Mouse (Mus musculus): Measurements from ENCODE around the gene Scyl1. TPM values are rescaled to one million over a fixed set of nuclear protein-coding genes. Genes with fewer than 3 reads are reported as not detected.

Gene Scyl1
- polyA plus RNA-seq, 1 experiment from 2014 or later, result 70.0 TPM

DNA sequence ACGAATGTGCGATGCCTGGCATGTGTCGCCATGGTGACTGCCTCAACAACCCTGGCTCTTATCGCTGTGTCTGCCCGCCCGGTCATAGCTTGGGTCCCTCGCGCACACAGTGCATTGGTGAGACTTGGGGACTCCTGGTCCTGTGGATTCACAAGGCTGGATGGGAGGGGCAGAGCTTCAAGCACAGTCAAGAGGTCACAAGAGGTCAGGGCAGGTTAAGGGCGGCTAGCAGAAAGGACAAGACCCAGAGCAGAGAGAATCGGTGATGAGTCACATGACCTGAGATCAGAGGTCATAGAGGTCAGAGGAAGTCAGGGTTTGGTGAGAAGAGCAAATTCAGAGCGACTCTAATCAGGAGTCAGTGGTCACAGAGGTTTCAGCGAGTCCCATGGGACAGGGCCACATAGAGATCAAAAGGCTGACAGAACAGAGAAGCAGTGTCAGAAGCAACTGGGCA lies 24.3 kb downstream of the Scyl1 start:
- H3K4me3 ChIP-seq (replicated peaks), result no peak overlapping the region
- no peak overlapping the region for H3K9ac ChIP-seq (replicated peaks)
- H3K36me3 ChIP-seq, result no peaks in the 10 kb centered on the region
- no peak overlapping the region for H3K27ac ChIP-seq
- H3K4me1 ChIP-seq (replicated peaks), result peaks cover 46% of the 10 kb centered on the region
- no peak for ATAC-seq
- no peak overlapping the region for H3K4me2 ChIP-seq (replicated peaks)
- H3K9me3 ChIP-seq, result no peaks in the 10 kb centered on the region
- peaks cover 90% of the 10 kb centered on the region for H3K27me3 ChIP-seq
- 22% methylated on average over 12 of the region's 12 CpGs for WGBS

DNA sequence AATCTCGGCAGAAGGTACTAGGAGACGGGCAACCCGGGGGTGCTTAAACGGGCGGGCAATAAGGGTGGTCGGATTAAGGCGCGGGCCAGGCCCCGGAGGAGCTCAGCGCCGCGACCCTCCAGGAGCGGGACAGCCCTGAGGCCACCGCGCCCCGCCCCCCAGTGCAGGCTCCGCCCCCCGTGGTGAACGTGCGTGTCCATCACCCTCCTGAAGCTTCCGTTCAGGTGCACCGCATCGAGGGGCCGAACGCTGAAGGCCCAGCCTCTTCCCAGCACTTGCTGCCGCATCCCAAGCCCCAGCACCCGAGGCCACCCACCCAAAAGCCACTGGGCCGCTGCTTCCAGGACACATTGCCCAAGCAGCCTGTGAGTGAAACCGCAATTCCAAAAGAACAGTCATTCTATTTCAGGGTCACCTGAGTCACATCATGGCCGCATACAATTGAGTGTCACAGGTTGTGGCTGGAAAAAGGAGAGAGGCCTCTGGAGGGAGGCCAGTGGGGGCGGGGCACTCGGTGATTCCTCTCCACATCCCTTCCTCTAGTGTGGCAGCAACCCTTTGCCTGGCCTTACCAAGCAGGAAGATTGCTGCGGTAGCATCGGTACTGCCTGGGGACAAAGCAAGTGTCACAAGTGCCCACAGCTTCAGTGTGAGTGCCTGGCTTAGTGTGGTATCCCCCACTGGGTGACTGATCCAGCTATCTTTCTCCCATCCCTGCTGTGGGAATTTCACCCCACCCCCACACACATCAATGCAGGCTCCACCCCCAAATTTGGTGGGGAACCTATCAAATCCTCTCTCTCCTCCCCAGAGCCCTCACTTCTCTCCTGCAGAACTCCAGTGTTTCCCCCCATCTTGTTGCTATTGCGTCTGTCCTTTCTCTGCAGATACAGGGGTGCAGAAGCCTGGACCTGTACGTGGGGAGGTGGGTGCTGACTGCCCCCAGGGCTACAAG lies 25.2 kb downstream of the Scyl1 start:
- Histone ChIP-seq H3K4me3 (replicated peaks) (peak overlapping the region; percentile 27), H3K27ac (no peak overlapping the region), H3K9me3 (no peaks in the 10 kb centered on the region), H3K4me2 (replicated peaks) (peak overlapping the region; percentile 54), H3K9ac (replicated peaks) (peak overlapping the region; percentile 54), H3K4me1 (replicated peaks) (peaks cover 46% of the 10 kb centered on the region), H3K36me3 (no peaks in the 10 kb centered on the region), H3K27me3 (peaks cover 88% of the 10 kb centered on the region)
- whole genome bisulfite sequencing, result 2% methylated on average over 35 of the region's 36 CpGs
- peak; percentile 29 for ATAC-seq

DNA sequence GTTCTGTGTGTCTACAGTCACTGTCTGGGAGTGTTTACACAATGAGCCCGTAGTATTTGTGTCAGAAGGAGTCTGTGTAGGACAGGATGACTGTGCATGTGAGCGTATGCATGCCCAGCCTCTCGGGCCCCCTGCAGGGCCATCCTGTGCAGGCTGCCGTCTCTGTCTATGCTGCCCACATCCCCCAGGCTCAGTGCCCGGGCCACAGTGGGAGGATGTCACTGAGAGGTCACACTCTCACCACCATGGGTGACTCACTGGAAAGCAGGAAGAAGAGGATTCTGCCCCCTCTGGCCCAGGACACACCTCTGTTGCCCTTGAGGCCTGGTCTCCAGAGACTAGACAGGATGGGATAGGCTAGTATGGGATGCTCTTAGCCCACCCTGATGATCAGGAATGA lies 27.6 kb downstream of the Scyl1 start:
- Histone ChIP-seq H3K4me1 (replicated peaks) (peaks cover 47% of the 10 kb centered on the region), H3K27ac (no peak overlapping the region), H3K36me3 (no peaks in the 10 kb centered on the region), H3K4me2 (replicated peaks) (no peak overlapping the region), H3K9me3 (no peaks in the 10 kb centered on the region), H3K27me3 (peaks cover 85% of the 10 kb centered on the region), H3K9ac (replicated peaks) (peak overlapping the region; percentile 45), H3K4me3 (replicated peaks) (no peak overlapping the region)
- no peak for ATAC-seq
- WGBS, result 66% methylated on average over 5 of the region's 5 CpGs

DNA sequence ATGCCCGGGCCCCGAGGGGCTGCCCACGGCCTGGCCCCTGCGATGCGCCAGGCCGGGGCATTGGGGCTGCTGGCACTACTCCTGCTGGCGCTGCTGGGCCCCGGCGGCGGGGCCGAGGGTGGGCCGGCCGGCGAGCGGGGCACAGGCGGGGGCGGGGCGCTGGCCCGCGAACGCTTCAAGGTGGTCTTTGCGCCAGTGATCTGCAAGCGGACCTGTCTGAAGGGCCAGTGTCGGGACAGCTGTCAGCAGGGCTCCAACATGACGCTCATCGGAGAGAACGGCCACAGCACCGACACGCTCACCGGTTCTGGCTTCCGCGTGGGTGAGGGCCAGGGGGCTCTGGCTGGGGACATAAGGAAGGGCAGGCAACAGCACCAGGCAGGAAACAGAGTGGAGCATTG lies 29.0 kb downstream of the Scyl1 start:
- WGBS, result 2% methylated on average over 32 of the region's 32 CpGs
- peak; percentile 68 for ATAC-seq
- H3K27me3 ChIP-seq, result peaks cover 83% of the 10 kb centered on the region

DNA sequence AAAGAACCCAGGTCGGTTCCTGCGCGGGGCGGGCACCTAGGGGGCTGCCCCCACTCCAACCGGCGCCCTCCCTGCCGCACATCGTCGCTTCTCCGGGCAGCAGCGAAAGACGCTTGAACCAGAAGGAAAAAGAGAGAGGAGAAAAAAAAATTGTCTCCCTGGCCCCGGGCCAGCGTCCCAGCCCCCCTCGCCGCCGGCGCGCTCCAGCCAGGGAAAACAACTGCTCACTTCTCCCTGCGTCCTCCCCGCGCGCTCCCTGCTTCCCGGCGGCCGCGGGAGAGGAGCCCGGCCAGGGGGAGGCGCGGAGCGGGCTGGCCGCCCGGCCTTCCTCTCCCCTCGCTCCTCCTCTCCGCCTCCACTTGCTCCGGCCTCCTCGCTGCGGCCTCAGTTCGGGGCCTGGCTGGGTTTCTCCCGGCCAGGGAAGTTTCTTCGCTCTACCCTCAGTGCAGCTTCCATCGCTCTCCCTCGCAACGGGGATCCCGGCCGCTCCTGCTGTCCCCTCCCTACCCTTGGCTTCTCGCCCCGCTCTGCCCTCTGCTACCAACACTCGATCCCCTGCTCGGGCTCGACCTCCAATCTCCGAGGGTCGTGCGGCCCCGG lies 29.5 kb downstream of the Scyl1 start:
- H3K4me3 ChIP-seq (replicated peaks), result peak overlapping the region; percentile 57
- H3K27me3 ChIP-seq, result peaks cover 83% of the 10 kb centered on the region
- no peaks in the 10 kb centered on the region for H3K9me3 ChIP-seq
- no peaks in the 10 kb centered on the region for H3K36me3 ChIP-seq
- H3K4me1 ChIP-seq (replicated peaks), result peaks cover 45% of the 10 kb centered on the region
- H3K4me2 ChIP-seq (replicated peaks), result peak overlapping the region; percentile 94
- H3K27ac ChIP-seq, result peak overlapping the region; percentile 80
- under 1% methylated on average over 27 of the region's 55 CpGs for WGBS
- ATAC-seq, result peak; percentile 59
- peak overlapping the region; percentile 90 for H3K9ac ChIP-seq (replicated peaks)

More for the DNA sequence above, 29.0 kb downstream of the Scyl1 start:
- Histone ChIP-seq H3K4me1 (replicated peaks) (peaks cover 47% of the 10 kb centered on the region), H3K4me3 (replicated peaks) (peak overlapping the region; percentile 57), H3K9ac (replicated peaks) (peak overlapping the region; percentile 90), H3K27ac (peak overlapping the region; percentile 69), H3K36me3 (no peaks in the 10 kb centered on the region), H3K9me3 (no peaks in the 10 kb centered on the region), H3K4me2 (replicated peaks) (peak overlapping the region; percentile 94)

GRCm38 (mm10) chr19:5740320-5741317 lies 30.6 kb downstream of the Scyl1 start, which contains the start of gene Ltbp3:
Ltbp3 (plus strand) TSS chr19:5740904.
- Histone ChIP-seq H3K4me2 (replicated peaks) (peak within 1 kb of the TSS; percentile 94), H3K27ac (peak within 1 kb of the TSS; percentile 80), H3K9me3 (no peaks in the 10 kb centered on the region), H3K36me3 (no peaks in the 10 kb centered on the region), H3K9ac (replicated peaks) (peak within 1 kb of the TSS; percentile 90), H3K4me3 (replicated peaks) (peak within 1 kb of the TSS; percentile 57), H3K4me1 (replicated peaks) (peaks cover 33% of the 10 kb centered on the region), H3K27me3 (peaks cover 74% of the 10 kb centered on the region)
- WGBS, result 16% methylated on average over 13 of the region's 14 CpGs
- peak; percentile 55; the same call in 1 of the 2 replicates for ATAC-seq

DNA sequence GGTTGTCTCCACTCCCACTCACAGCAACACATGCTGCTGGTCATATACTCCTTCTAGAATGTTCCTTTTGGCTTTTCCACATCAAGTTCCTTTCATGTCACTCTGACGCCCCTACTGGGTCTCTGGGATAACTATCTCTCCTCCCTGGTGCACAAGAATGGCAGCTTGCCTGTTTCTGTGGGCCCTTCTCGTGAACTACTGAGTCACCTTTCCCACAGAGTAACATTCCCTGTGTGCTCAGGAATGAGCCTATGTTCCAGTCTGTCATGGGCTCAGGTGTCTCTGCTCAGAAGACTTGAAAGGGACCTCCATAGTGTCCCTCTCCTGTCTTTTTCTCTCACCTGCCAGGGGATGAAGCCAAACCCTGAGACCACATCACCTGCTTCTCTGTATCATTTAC lies 31.8 kb downstream of the Scyl1 start:
- H3K9me3 ChIP-seq, result no peaks in the 10 kb centered on the region
- WGBS, result 56% methylated on average over 2 of the region's 2 CpGs
- peaks cover 28% of the 10 kb centered on the region for H3K4me1 ChIP-seq (replicated peaks)
- no peak overlapping the region for H3K27ac ChIP-seq
- no peak overlapping the region for H3K4me2 ChIP-seq (replicated peaks)
- H3K9ac ChIP-seq (replicated peaks), result no peak overlapping the region
- peaks cover 67% of the 10 kb centered on the region for H3K27me3 ChIP-seq
- H3K36me3 ChIP-seq, result no peaks in the 10 kb centered on the region
- no peak for ATAC-seq
- H3K4me3 ChIP-seq (replicated peaks), result no peak overlapping the region

GRCm38 (mm10) chr19:5734325-5734724 lies 36.9 kb downstream of the Scyl1 start:
- no peak overlapping the region for H3K27ac ChIP-seq
- peaks cover 23% of the 10 kb centered on the region for H3K4me1 ChIP-seq (replicated peaks)
- no peak overlapping the region for H3K4me2 ChIP-seq (replicated peaks)
- no peak overlapping the region for H3K9ac ChIP-seq (replicated peaks)
- no peaks in the 10 kb centered on the region for H3K9me3 ChIP-seq
- peaks cover 22% of the 10 kb centered on the region for H3K27me3 ChIP-seq
- WGBS, result 83% methylated on average over 9 of the region's 9 CpGs
- H3K4me3 ChIP-seq (replicated peaks), result no peak overlapping the region
- peaks cover 3% of the 10 kb centered on the region; the same call in 1 of the 2 replicates for H3K36me3 ChIP-seq
- ATAC-seq, result no peak

DNA sequence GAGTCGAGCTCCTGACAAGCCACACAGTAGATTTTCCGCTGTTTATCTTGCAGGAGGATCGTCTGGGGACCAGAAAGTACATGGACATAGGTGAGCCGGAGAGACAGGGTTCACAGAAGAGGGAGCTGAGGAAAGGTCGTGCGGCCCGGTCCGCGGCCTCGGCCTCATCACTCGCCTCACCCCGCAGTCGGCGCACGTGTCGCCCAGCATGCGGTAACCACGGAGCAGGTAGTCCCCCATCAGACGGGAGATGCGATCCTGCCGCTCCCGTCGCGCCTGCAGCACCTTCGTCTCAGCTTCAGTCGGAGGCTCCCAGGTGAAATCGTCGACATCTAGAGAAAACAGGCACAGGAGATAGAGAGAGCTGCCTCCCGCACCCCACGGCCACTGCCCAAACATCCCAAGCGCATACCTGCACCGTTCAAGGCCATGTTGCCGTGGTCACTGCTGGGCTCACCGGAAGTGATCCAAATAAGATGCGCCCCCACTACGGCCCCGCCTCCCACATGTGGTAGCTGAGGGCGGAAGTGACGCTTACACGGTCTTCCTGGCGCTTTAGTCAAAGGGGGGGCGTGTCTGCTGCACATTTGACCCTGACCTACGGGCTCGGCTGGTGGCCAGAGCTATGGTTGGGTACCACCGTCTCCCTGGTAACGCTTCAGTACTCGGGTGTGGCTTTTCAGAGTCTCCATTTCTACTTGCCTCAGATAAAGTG lies 39.8 kb downstream of the Scyl1 start:
- Histone ChIP-seq H3K27me3 (peaks cover 8% of the 10 kb centered on the region; the same call in 1 of the 2 replicates), H3K4me3 (replicated peaks) (peak overlapping the region; percentile 84), H3K36me3 (peaks cover 5% of the 10 kb centered on the region; the same call in 1 of the 2 replicates), H3K9ac (replicated peaks) (peak overlapping the region; percentile 82), H3K27ac (peak overlapping the region; percentile 79), H3K4me1 (replicated peaks) (peaks cover 45% of the 10 kb centered on the region), H3K4me2 (replicated peaks) (peak overlapping the region; percentile 97), H3K9me3 (no peaks in the 10 kb centered on the region)
- ATAC-seq, result peak; percentile 84
- 1% methylated on average over 47 of the region's 47 CpGs for WGBS

DNA sequence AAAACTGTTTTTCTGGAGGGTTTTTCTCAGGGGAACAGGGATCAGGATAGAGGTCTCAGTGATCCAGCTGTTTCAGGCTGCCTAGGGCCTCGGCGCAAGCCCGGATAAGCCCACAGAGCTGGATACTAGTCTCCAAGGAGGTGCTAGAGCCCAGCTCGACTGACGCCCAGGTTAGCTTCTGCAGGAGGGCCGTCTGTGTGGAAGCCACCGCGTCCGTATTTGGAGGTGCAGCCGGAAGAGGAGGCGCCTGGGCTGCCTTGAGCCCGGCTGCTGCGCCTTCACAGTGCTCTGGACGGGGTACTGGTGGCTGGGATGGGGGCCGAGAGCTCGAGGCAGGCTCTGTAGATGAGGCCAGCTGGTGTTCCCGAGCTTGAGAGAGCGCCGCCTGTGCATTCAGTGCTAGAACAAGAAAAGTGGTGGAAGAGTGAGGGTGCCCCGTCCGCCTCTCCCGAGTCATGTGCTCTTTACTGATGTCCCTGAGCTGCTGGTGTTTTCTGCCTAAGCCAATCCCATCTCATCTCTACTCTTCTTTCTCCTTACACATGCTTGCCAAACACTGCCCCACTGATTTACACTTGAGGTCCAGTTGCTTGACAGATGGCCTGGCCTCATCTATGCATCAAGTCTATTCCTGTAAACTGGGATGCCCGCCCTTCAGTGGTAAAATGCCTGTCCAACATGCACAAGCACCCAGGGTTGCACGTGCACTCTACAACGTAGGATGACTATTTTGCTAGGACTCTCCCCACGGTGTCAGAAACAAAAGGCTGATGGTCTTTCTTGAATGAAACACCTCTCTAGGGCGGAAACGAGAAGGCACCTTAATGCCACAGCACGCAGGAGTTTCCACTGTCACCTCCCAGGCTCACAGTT lies 40.7 kb downstream of the Scyl1 start:
- Histone ChIP-seq H3K27ac (0 out of 2 replicates have a peak overlapping the region, but pooled peaks have one; percentile 98), H3K9ac (replicated peaks) (peak overlapping the region; percentile 99), H3K4me2 (replicated peaks) (peak overlapping the region; percentile 97), H3K36me3 (peaks cover 9% of the 10 kb centered on the region), H3K4me1 (replicated peaks) (peaks cover 54% of the 10 kb centered on the region), H3K27me3 (peaks cover 8% of the 10 kb centered on the region; the same call in 1 of the 2 replicates), H3K9me3 (no peaks in the 10 kb centered on the region), H3K4me3 (replicated peaks) (peak overlapping the region; percentile 95)
- 75% methylated on average over 29 of the region's 29 CpGs for WGBS
- no peak for ATAC-seq
